Mouse (Mus musculus): ENCODE measurements around the gene Gba2. TPM values are rescaled to one million over a fixed set of nuclear protein-coding genes. Genes with fewer than 3 reads are reported as not detected.

The Gba2 gene
- polyA plus RNA-seq, 1 experiment = 0.70 TPM

GRCm38 (mm10) chr4:43527880-43528279 is 50.8 kb downstream of the Gba2 start:
- Histone ChIP-seq H3K36me3 (ENCODE audit: control insufficient read depth) (peaks cover 31% of the 10 kb centered on the region), H3K27me3 (ENCODE audit: control insufficient read depth) (peaks cover 50% of the 10 kb centered on the region), H3K4me1 (ENCODE audit: control insufficient read depth) (peaks cover 24% of the 10 kb centered on the region), H3K9me3 (ENCODE audit: control insufficient read depth, low read length) (peaks cover 6% of the 10 kb centered on the region; the same call in 1 of the 2 replicates), H3K4me3 (replicated peaks) (no peak overlapping the region)
- no peak for TF ChIP-seq TAL1 (IDR thresholded peaks at IDR 0.05; ENCODE audit: low read length)

GRCm38 (mm10) chr4:43519956-43520355 is 58.7 kb downstream of the Gba2 start:
- Histone ChIP-seq H3K27me3 (ENCODE audit: control insufficient read depth) (peaks cover 68% of the 10 kb centered on the region), H3K4me1 (ENCODE audit: control insufficient read depth) (peaks cover 14% of the 10 kb centered on the region), H3K36me3 (ENCODE audit: control insufficient read depth) (no peaks in the 10 kb centered on the region), H3K9me3 (ENCODE audit: control insufficient read depth, low read length) (peaks cover 6% of the 10 kb centered on the region; the same call in 1 of the 2 replicates), H3K4me3 (replicated peaks) (no peak overlapping the region)
- TF ChIP-seq TAL1 (IDR thresholded peaks at IDR 0.05; ENCODE audit: low read length) = no peak
- TF ChIP-seq GATA1 (IDR thresholded peaks at IDR 0.05; ENCODE audit: low read length) = no peak

GRCm38 (mm10) chr4:43519551-43519950 is 59.1 kb downstream of the Gba2 start:
- Histone ChIP-seq H3K4me1 (ENCODE audit: control insufficient read depth) (peaks cover 14% of the 10 kb centered on the region), H3K36me3 (ENCODE audit: control insufficient read depth) (no peaks in the 10 kb centered on the region), H3K4me3 (replicated peaks) (no peak overlapping the region), H3K27me3 (ENCODE audit: control insufficient read depth) (peaks cover 64% of the 10 kb centered on the region), H3K9me3 (ENCODE audit: control insufficient read depth, low read length) (peaks cover 6% of the 10 kb centered on the region; the same call in 1 of the 2 replicates)
- TF ChIP-seq GATA1 (IDR thresholded peaks at IDR 0.05; ENCODE audit: low read length) = no peak
- no peak for TF ChIP-seq TAL1 (IDR thresholded peaks at IDR 0.05; ENCODE audit: low read length)

Other genes with a start within 250 kb of the Gba2 start
- 0.03 TPM in 1 of 2 replicates, not detected in the other for gene Rusc2, start 196.9 kb downstream of the Gba2 start, polyA plus RNA-seq (2012)
- 0.05 and 0.10 TPM in 2 replicates for gene Fam166b, start 149.7 kb downstream of the Gba2 start, polyA plus RNA-seq (2012)
- gene Tesk1, start 136.9 kb downstream of the Gba2 start, polyA plus RNA-seq (2012) = 1.6 and 1.9 TPM in 2 replicates
- gene Cd72, start 124.2 kb downstream of the Gba2 start, polyA plus RNA-seq (2012) = 0.09 TPM in 1 of 2 replicates, not detected in the other
- gene Sit1, start 95.1 kb downstream of the Gba2 start, polyA plus RNA-seq (2012) = not detected in 2 replicates
- 10.5 and 12.4 TPM in 2 replicates for gene Ccdc107, start 86.0 kb downstream of the Gba2 start, polyA plus RNA-seq (2012)
- 9.4 and 10.5 TPM in 2 replicates for gene Arhgef39, start 79.2 kb downstream of the Gba2 start, polyA plus RNA-seq (2012)
- not detected in 2 replicates for gene Car9, start 71.9 kb downstream of the Gba2 start, polyA plus RNA-seq (2012)
- gene Tpm2, start 55.1 kb downstream of the Gba2 start, polyA plus RNA-seq (2012) = 0.13 TPM in 1 of 2 replicates, not detected in the other
- 0.10 and 0.20 TPM in 2 replicates for gene Creb3, start 16.5 kb downstream of the Gba2 start, polyA plus RNA-seq (2012)
- gene Tln1, start 16.2 kb downstream of the Gba2 start, polyA plus RNA-seq (2012) = 17.6 and 19.2 TPM in 2 replicates
- 3.5 and 7.2 TPM in 2 replicates for gene Rgp1, start 158 bp downstream of the Gba2 start, polyA plus RNA-seq (2012)
- not detected in 2 replicates for gene Msmp, start 5.6 kb upstream of the Gba2 start, polyA plus RNA-seq (2012)
- 0.15 TPM in 1 of 2 replicates, not detected in the other for gene Npr2, start 53.1 kb upstream of the Gba2 start, polyA plus RNA-seq (2012)
- not detected in 2 replicates for gene Spag8, start 74.7 kb upstream of the Gba2 start, polyA plus RNA-seq (2012)
- gene Hint2, start 77.6 kb upstream of the Gba2 start, polyA plus RNA-seq (2012) = 3.9 and 4.6 TPM in 2 replicates
- 0.03 and 0.11 TPM in 2 replicates for gene Tmem8b, start 90.1 kb upstream of the Gba2 start, polyA plus RNA-seq (2012)
- 0.03 and 0.04 TPM in 2 replicates for gene Fam221b, start 90.3 kb upstream of the Gba2 start, polyA plus RNA-seq (2012)
- not detected in 2 replicates for gene Olfr70, start 121.9 kb upstream of the Gba2 start, polyA plus RNA-seq (2012)
- not detected in 2 replicates for gene Olfr71, start 131.4 kb upstream of the Gba2 start, polyA plus RNA-seq (2012)
- not detected in 2 replicates for gene Hrct1, start 148.3 kb upstream of the Gba2 start, polyA plus RNA-seq (2012)
- not detected in 2 replicates for gene Spaar, start 151.2 kb upstream of the Gba2 start, polyA plus RNA-seq (2012)
- not detected in 2 replicates for gene Olfr159, start 192.1 kb upstream of the Gba2 start, polyA plus RNA-seq (2012)
- gene Olfr156, start 245.0 kb upstream of the Gba2 start, polyA plus RNA-seq (2012) = not detected in 2 replicates